Mouse (Mus musculus) ovary, postnatal 14 days (tissue): ENCODE measurements around the gene Camsap2.

Experiments
- DNase-seq: peaks from one replicate; pipeline ENCODE4 v3.0.0; 2022; ENCODE audit warnings: low spot score

Camsap2 gene

DNA sequence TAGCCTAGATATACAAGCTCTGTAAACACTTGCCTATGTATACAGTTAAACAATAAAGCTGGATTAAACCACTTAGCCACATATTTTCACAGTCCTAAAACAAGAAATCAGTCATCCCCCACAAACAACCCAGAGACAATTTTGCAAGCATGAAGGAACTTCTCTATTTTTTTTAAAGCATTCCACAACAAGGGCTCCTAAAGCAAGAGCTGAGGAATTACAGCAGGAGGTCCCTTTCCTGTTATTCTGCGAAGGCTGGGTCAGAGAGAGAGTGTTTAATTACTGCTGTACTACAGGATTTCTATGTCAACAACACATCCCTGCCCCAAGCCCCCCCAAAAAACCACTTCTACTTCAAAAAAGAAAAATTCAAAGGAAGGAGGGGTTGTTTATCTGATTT is 1.6 kb downstream of the Camsap2 start:
- no peak for DNase-seq

DNA sequence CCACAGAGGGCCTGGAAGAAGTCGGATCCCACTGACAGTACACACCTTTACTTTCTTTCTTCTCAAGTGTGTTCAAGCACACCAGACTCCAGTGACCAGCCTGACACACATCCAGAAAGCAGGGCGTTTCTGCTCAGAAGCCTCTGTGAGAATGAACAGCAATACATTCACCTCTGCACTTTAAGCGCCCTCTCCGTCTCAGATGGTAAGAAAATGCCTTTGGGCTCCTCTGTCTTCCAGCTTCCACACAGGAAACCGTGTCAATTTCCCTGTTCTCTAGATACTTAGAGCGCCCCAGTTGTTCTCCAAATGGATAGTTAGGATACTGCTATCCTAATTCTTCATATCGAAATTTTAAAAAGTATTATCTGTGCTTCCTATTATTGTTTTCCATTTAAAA is 2.2 kb downstream of the Camsap2 start:
- no peak for DNase-seq

DNA sequence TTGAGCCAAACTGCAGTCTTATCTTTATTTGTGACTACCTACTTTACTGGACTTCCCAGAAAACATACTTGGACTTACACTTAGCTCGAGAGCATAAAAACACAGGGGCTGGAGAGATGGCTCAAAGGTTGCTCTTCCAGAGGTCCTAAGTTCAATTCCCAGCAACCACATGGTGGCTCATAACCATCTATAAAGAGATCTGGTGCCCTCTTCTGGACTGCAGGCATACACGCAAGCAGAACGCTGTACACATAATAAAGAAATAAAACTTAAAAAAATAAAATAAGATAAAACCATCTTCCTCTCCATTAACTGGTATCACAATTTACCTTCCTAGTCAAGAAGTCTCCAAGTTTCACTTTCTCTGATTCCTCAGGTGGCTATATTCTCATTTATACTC is 5.4 kb downstream of the Camsap2 start:
- no peak for DNase-seq

DNA sequence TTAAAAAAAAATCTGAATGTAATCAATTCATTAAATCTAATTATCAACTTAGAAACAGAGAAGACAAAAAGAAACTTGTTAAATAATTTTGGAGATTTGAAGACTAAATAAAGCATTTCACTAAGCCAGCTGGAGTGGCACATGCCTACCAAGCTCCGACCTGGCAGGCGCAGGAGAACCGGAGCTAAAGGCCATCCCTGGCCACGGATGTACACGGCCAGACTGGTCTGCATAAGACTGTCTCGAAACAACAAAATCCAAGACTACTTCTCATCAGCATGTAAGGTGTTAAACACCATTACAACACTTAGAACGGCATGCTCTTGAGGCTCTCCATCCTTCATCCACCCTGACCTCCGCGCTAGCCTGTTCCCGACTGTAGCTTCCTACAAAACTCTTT is 11.2 kb downstream of the Camsap2 start:
- no peak for DNase-seq

DNA sequence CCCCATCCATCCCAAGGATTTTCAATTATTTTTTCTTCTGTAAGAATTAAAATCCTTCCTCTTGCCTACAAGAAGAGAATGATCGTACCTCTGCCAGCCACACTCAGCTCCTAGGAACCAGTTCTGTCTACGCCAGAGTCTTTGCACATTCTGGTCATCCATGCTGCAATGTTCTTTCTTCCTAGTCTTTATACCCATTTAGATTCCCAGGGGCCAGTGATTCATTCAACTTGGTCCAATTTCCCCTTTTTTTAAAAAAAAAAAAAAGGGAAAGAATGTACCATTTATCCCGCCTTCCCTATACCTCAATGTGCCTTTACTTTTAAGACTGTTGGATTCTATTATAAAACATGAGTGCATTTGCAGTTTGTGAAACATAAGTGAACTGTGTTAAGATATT is 12.4 kb downstream of the Camsap2 start:
- DNase-seq, result no peak

DNA sequence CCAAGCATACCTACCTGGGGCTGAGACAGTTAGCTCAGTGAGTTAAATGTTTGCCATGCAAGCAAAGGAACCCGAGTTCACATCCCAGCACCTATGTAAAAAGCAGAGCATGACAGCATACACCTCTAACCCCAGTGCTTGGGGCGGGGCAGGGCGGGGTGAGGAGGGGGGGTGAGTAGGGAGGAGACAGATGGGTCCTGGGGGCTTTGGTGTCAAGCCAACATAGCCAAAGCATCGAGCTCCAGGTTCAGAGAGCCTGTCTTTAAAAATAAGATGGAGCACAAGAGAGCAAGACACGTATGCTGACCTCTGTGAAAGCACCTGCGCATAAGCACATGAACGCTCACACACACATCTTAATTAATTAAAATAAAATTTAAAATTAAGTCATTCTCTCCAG is 12.8 kb downstream of the Camsap2 start:
- DNase-seq, result no peak

DNA sequence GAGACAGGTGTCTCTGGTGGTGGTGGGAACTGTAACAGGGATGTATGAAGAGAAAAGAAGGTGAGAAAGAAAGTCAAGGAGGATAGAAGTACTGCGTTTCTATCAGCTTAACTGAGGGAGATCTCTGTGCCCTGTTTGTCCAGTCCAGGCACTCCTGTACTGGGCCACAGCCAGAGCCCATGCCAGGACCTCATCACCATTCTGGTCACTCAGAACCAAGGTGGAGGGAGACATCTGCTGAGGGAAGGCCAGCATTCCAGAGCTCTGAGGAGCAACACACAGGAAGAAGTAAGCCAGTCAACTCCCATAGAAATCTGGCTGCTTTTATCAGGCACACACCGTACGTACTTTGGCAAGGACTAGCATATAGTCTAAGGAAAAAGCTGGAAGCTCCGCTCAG is 14.1 kb downstream of the Camsap2 start:
- DNase-seq, result no peak

DNA sequence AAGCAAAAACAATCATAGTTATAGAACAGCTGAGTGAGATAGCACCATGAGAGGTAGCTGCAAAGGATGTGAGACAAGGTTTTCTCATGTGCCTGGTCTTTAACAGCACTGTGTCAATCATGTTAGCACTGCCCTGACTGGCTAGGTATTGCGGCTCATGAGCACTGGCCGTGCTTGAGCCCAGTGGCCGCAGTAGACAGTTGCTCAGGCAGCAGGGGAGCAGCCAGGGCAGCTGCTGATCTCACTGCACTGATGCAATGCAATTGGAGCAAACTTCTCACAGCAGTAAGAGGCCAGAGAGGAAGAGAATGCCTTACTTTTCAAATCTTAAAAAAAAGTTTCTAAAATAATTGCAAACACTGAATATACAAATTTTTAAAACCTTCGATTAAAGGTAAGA is 16.5 kb downstream of the Camsap2 start:
- no peak for DNase-seq

DNA sequence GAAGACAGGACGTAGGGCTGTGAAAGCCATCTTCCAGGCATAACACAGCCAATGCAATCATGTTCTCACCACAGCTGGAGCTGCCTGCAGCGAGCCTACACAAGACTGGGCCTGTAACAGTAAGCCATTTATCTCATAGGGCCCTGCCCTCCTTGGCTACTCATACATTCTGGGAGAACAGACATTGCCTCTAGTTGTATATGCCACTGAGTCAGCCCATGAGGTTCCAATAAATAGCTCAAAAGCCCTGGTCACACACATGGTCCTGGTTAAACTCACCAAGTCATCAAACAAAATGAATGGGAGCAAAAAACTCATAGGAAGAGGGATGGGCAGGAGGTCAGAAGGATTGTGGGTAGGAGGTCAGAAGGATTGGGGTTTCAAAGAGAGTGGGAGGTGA is 17.3 kb downstream of the Camsap2 start:
- no peak for DNase-seq

DNA sequence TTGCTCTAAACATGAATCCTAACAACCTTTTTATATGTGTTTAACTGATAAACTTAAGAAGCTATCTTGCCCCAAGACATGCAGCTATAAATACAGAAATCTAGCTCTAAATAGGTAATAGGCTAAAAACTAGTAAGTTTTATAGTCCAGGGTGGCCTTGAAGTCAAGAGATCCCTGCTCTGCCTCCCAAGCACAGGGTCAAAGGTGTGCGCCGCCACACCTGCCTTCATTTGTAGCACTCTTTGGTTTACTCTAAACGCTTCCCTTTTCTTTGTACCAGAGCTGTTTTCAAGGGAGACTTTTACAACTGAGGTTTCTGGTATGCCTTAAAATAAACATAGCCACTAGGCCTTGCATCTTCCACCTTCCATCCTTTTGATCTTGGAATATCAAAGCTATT is 18.3 kb downstream of the Camsap2 start:
- DNase-seq, result no peak

DNA sequence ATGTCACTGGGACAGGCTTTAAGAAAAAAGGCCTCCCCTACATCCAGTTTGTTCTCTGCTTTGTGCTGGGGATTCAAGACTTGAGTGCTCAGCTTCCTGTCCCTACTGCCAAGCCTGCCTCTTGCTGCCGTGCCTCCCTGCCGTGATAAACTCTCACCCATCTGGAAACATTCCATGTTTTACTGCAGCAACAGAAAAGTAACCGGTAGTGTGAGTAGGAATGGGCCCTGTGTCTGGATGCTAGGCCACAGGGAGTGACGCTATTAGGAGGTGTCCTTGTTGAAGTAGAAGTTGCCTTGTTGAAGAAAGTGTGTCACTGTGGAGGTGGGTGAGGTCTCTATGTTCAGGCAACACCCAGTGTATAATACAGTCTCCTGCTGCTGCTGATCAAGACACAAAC is 20.0 kb downstream of the Camsap2 start:
- no peak for DNase-seq

DNA sequence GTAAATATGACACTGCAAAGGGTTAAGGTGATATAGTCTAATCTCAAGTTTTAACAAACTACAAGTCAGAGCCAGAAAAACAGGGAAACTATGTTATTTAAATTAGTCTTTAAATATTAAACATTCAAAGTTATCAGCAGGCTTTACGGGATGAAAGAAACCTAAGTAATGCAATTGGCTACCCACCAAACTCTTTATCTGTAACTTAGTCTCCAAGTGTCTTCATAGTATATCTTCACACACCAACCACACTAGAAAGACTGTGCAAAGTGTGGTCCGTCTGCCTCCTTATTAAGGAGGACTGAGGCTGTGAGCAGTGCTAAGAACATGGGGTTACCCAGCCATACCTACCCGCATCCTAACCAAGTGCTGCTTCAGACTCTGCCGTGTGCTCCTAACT is 23.6 kb downstream of the Camsap2 start:
- DNase-seq, result no peak

DNA sequence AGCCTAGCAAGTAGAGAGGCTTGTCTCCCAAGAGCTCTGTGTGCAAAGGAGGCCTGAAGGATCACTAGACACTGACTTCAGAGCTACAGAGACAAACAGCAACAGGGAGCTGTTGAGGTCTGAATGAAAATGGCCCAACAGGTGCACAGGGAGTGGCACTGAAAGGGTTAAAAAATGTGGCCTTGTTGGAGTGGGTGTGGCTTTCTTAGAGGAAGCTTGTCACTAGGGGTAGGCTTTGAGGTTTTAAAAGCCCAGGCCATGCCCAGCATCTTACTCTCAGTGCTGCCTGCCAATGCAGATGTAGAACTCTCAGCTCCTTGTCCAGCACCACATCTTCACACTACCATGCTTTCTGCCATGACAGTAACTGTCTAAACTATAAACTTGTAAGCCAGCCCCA is 29.6 kb downstream of the Camsap2 start:
- no peak for DNase-seq

DNA sequence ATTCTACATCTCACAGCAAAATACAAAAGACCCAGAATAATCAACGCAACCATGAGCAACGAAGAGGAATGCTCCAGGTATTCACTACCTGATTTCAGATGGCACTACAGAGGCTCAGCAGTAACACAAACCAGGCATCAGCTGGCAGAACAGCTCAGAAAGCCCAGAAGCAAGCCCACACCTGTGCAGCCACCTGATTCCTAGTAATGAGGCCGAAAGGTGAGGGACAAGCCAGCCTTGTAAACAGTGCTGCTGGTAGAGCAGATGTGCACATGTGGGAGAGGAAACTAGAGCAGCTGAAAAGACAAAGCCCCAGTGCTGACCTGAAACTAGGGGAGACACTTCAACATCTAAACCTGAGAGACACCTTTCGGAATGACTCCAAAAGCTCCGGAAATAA is 36.7 kb downstream of the Camsap2 start:
- DNase-seq, result no peak

DNA sequence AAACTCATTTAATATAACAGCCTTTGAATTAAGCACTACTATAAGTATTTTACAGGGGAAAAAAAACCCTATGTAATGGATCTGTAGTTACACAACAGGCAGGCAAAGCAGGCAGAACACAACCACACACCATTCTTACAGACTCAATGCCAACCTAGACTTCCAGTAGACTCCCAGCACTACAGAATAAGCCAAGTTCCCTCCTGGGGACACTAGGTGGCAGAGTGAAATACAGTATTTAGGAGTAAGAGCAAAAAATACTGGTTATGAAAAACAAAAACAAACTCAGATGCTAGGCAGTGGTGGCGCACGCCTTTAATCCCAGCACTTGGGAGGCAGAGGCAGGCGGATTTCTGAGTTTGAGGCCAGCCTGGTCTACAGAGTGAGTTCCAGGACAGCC is 39.5 kb downstream of the Camsap2 start:
- peak; percentile 14 for DNase-seq

DNA sequence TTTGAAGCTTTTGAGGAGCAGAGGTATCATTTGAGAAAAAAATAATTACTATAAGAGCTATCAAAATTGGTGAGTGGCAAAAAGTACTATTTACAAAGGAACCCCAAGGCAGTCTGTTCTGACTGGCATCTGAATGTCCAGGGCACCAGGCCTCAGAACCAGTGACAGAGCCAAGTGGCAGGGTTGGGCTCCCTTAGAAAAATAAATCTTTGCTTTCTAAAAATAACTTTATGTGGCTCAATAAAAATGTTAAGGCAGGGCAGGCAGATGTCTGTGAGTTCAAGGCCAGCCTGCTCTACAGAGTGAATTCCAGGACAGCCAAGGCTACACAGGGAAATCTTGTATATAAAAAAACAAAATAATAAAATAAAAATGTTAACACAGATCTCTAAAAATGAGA is 51.9 kb downstream of the Camsap2 start:
- no peak for DNase-seq

DNA sequence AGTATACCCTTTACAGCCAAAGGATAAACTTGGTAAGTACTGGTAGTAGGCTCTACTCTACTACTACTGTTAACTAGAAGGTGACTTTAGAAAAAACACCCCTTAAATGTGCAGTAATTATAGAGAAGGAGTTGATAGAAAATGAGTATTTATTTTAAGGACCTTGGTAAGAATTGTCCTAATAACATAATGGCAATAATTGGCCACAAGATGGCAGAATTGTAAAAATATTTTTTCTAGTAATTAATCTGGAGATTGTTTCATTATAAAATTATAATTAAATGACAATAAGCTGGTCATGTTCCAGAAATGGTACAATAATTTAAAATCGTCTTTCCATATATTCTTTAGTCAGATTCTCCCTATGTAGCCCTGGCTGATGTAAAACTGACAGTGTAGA is 56.1 kb downstream of the Camsap2 start:
- no peak for DNase-seq

DNA sequence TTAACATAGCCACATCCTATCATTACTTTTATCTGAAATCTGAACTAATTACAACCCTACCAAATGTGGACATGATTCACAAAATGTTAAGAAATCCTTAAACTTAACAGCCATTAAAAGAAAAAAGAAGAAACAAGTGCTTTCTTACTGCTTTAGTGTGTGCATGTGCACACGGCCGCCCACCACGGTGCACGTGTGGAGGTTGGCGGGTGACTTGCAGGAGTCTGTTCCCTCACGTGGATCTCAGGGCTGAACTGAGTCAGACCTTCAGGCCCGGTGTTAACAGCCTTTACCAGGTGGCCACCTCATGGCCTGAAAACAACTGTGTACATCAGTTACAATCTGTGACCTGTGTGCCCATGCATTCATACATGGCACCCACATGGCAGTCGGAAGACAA is 68.5 kb downstream of the Camsap2 start:
- no peak for DNase-seq

DNA sequence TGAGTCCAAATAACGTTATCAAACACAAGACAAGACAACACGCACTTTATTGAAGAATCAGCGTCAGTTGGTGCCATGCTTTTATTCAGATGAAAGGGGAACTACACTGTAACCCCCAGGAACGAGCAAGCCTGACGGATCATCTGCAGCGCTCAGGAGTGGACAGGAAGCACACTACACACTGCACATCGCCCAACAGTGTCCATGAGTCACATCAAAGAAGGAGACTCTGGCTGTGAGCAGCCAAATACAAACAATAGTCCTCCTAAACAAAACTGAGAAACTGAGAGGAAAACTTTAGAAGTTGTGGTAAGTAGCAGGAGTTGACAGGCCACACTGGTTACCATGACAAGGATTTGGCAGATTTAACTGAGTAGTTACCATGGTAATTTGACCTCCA is 77.7 kb downstream of the Camsap2 start:
- DNase-seq, result no peak

DNA sequence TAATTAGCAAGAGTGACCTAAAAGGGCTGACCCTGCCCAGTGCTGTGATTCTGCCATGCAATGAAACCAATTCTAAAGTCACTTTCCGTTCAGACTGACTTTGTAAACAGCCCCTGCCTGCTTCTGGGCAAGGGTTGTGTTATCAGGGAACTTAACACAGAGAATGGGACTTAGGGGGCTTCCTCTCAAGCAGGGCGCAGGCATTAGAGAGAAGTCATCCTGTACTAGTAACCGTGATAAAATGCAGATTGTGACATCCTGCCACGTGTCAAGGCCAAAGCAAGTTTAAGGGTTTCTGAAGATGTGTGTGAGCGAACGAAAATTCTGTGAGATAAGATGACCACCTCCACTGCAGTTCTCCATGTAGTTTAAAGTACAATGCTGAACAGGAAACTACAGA is 79.8 kb downstream of the Camsap2 start:
- no peak for DNase-seq

DNA sequence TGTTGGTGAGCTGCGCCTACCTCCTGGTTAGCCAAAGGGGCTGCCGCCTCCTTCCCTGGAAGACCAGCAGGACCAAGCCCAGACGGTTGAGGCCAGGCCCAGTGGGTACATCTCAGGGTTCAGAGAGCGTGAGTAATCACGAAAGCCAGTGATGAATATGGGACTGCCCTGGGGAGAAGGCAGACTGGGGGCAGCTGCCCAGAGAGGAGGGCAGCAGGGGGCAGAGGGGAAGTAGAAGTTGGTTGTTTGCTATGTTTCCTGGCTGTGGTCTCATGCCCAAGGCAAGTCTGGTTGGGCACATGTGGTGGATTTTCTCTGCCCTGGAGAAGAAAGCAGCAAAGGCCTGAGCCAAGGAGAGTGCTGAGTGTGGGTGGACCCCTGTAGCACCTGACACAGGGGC is 82.5 kb downstream of the Camsap2 start:
- DNase-seq, result no peak

DNA sequence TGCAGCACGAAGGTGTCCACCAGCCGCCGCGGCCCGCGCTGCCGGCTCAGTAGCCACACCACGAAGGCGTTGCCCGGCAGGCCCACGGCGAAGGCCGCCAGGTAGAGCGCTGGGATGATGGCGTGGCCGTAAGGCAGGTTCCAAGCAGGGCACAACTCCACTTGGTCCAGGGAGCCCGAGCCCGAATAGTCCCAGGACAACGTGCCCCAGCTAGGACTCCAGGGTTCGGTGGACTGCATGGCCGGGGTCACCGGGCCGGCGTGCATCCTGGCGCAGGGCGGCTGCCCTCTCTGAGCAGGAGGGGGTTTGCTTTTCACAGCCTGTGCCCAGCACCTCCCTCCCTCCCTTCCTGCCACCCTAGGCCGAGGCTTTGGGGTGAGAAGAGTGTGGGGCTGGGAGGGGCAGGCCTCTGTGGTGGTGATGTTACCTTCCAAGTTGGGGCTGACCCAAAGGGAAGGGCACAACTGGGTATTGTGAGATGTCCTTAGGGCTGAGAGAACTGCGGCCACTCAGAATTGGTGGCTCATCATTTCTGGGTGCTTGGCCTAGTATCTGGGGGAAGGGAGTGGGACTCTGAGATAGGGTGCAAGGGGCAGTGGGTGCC is 85.2 kb downstream of the Camsap2 start, which contains the start of gene Gpr25:
TSS of gene Gpr25 (minus strand) at position 239 of the 604 bp plus-strand sequence.
- no peak for DNase-seq

DNA sequence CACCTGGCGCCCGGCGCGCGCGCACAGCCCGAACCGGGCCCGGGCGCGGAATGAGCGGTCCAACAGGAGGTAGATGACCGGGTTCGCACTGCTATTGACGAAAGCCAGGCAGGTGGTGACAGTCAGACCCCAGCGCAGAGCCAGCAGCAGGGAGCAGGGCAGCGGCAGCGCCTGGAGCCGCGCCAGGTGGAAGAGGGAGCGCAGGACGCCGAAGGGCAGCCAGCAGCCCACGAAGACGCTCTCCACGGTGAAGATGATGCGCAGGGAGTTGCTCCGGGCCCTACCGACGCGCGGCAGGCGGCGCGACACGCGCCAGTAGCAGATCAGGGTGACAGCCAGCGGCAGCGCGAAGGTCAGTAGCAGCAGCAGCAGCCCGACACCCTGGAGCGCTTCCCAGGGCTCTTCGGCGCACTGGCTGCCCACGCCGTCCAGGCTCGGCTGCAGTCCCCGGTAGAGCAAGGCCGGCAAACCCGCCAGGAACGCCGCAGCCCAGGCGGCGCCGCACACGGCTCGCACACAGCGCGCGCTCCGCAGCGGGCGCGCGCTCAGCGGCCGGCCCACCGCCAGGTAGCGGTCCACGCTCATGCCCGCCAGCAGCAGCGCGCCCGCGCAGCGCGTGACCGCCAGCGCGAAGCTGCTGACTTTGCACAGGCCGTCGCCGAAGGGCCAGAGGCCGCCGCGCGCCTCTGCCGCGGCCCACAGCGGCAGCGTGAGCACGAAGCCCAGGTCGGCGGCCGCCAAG is 85.8 kb downstream of the Camsap2 start:
- DNase-seq, result peak; percentile 14

DNA sequence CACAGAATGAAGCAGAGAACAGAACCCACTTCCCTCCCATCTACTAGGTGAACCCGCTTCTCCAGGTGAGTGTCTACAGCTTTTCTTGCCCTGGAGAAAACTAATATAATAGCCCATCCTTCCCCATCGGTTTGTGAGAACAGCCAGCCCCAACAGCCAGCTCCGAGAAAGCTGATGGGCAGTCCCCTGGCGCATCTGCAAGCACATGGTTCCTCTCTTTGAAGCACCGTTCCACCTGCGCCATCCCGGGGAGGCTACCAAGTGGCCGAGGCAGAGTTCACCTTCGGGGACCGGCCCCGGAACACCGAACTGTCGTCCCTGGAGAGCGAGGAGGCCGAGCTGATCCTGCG is 86.4 kb downstream of the Camsap2 start:
- DNase-seq, result no peak
